Mouse (Mus musculus) erythroblast, embryonic 14.5 days (primary cell): ENCODE results near the gene Tmem131l. TPM values are rescaled to one million over a fixed set of nuclear protein-coding genes. Genes with fewer than 3 reads are reported as not detected.
A peak's percentile ranks its signal among the peaks of the same experiment; 100 is the strongest.

Source experiments
- H3K27me3 ChIP-seq: 2 replicates; pipeline ENCODE4 v1.6.1; 2012; ENCODE audit warnings: inconsistent platforms; ENCODE audit not compliant: control insufficient read depth
- H3K36me3 ChIP-seq: 2 replicates; pipeline ENCODE4 v1.6.1; 2012; ENCODE audit warnings: mild to moderate bottlenecking, inconsistent platforms; ENCODE audit not compliant: control insufficient read depth
- H3K4me1 ChIP-seq: 2 replicates; pipeline ENCODE4 v1.6.1; 2012; ENCODE audit warnings: inconsistent platforms; ENCODE audit not compliant: control insufficient read depth
- H3K4me3 ChIP-seq: replicated peaks from 2 replicates; pipeline ENCODE3; 2012; ENCODE audit warnings: moderate library complexity, mild to moderate bottlenecking, inconsistent platforms
- H3K9me3 ChIP-seq: 2 replicates; pipeline ENCODE4 v1.6.1; 2012; ENCODE audit warnings: low read length, inconsistent platforms, mixed read lengths; ENCODE audit not compliant: control insufficient read depth
- GATA1 ChIP-seq: IDR thresholded peaks from 2 replicates; pipeline ENCODE4 v1.6.1; 2012; ENCODE audit warnings: low read length, inconsistent platforms, mixed read lengths
- TAL1 ChIP-seq: IDR thresholded peaks from 3 replicates; pipeline ENCODE4 v1.6.1; 2012; ENCODE audit warnings: low read length, inconsistent platforms, mixed read lengths
- polyA plus RNA-seq: library from polyadenylated mRNA; stranded (reverse); fragments of >175 nt; gene quantifications from 2 replicates; pipeline ENCODE4 v1.2.3, GENCODE M21; 2012

Gene Tmem131l
- polyA plus RNA-seq, 1 experiment, result 9.3 TPM

DNA sequence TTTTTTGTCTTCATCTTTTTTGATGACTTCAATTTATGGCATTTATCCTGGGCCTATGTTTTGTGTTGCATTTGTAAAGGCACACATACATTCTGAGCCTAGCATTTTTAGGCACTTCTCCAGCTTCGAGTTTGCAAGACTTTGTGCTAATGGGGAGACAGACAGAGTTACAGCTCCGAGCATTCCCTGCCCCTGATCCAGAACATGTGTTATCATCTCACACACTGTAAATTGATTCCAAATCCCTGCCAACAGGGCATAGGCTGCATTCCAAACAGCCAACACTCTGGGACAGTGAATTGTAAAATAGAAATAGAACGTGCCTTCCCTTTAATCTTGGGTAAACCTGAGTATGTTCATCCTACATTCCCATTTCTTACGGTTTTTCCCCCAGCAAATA is 19.7 kb upstream of the Tmem131l start:
- H3K9me3 ChIP-seq, result peaks cover 5% of the 10 kb centered on the region; the same call in 1 of the 2 replicates
- TF ChIP-seq GATA1, result no peak
- TF ChIP-seq TAL1, result no peak
- no peaks in the 10 kb centered on the region for H3K4me1 ChIP-seq
- H3K27me3 ChIP-seq, result peaks cover 2% of the 10 kb centered on the region; the same call in 1 of the 2 replicates
- H3K36me3 ChIP-seq, result no peaks in the 10 kb centered on the region
- H3K4me3 ChIP-seq, result no peak overlapping the region

GRCm38 (mm10) chr3:84059261-84059660 is 19.3 kb upstream of the Tmem131l start:
- Histone ChIP-seq H3K4me1 (no peaks in the 10 kb centered on the region), H3K36me3 (no peaks in the 10 kb centered on the region), H3K27me3 (peaks cover 2% of the 10 kb centered on the region; the same call in 1 of the 2 replicates), H3K9me3 (peaks cover 5% of the 10 kb centered on the region; the same call in 1 of the 2 replicates), H3K4me3 (no peak overlapping the region)
- no peak for TF ChIP-seq GATA1

DNA sequence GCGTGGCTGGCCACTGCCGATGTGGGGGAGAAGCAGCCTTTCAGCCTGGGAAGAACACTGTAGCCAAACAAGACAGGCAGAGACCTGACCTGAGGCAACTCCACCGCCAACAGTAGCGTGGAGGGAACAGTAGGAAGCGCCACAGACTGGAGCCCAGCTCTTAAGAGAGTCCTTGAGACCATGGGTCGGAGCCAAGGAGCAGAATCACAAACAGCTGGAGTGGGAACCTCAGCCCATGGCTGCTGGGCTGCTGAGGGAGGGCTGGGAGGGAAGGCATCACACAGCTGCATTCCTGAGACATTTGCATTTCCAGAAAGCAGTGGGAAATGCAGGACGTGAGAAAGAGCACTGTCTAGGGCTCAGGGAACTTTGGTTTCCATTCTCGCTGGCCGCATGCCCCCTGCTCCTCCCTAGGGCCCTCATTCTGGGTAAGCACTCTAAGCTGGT is 8.8 kb upstream of the Tmem131l start:
- peaks cover 4% of the 10 kb centered on the region; the same call in 1 of the 2 replicates for H3K27me3 ChIP-seq
- no peaks in the 10 kb centered on the region for H3K36me3 ChIP-seq
- H3K9me3 ChIP-seq, result no peaks in the 10 kb centered on the region
- H3K4me3 ChIP-seq, result no peak overlapping the region
- peaks cover 12% of the 10 kb centered on the region for H3K4me1 ChIP-seq
- TF ChIP-seq GATA1 (no peak), TAL1 (no peak)

DNA sequence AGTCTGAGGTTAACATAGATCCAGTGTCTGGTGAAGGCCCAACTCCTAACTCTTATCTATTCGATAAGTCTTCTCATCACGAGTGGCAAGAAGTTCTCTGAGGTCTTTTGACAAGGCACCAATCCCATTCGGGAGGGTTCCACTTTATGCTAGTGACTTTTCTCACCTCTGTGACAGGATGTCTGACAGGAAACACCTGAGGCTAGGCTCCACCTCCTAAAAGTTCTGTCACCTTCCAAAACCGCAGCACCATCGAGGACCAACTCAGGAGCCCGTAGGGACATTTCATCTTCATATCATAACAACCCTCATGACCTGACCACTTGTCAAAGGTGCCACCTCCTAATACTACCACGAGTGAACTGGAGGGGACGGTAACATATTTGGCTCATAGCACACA is 6.2 kb upstream of the Tmem131l start:
- Histone ChIP-seq H3K9me3 (no peaks in the 10 kb centered on the region), H3K4me3 (no peak overlapping the region), H3K27me3 (peaks cover 4% of the 10 kb centered on the region; the same call in 1 of the 2 replicates), H3K36me3 (peaks cover 2% of the 10 kb centered on the region), H3K4me1 (peaks cover 32% of the 10 kb centered on the region)
- no peak for TF ChIP-seq GATA1
- TF ChIP-seq TAL1, result no peak

GRCm38 (mm10) chr3:84041739-84042138 is 1.8 kb upstream of the Tmem131l start:
- Histone ChIP-seq H3K27me3 (no peaks in the 10 kb centered on the region), H3K4me1 (peaks cover 66% of the 10 kb centered on the region), H3K36me3 (peaks cover 15% of the 10 kb centered on the region), H3K4me3 (peak overlapping the region; percentile 82), H3K9me3 (no peaks in the 10 kb centered on the region)
- peak; percentile 88 for TF ChIP-seq TAL1
- TF ChIP-seq GATA1, result peak; percentile 58; the same call in 1 of the 2 replicates

GRCm38 (mm10) chr3:84040476-84041082 is 604 bp upstream of the Tmem131l start:
- H3K9me3 ChIP-seq, result no peaks in the 10 kb centered on the region
- H3K4me1 ChIP-seq, result peaks cover 70% of the 10 kb centered on the region
- peaks cover 15% of the 10 kb centered on the region for H3K36me3 ChIP-seq
- TF ChIP-seq GATA1, result no peak
- no peak for TF ChIP-seq TAL1
- peak overlapping the region; percentile 82 for H3K4me3 ChIP-seq
- H3K27me3 ChIP-seq, result no peaks in the 10 kb centered on the region

DNA sequence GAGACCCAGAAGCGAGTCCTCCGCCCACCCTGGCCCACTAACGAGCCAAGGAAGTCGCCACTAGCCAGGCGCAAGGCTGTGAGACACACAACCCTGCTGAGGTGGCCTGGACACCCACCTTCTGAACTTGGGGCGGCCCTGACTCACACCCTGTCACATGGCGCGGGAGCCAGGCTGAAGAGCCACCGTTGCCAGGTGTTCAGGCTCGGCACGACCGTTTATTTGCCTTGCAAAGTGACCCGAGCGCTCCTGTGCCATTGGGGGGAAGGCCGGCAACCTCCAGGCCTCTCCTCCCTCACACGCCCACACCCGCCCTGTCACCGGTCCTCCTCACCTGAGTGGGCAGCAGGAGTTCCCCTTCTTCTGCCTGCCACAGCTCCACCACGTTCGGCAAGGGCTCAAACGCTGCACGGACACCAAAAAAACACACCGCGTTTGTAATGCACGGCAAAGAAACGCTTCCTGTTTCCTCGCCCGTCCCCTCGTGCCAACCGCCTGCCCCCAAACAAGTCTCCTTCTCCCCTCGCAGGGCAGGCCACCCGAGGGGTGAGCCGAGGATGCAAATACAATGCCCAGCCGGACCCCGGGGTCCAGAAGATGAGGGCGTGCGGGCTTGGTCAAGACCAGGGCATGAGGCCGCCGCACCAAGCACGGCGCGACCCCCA is 862 bp downstream of the Tmem131l start:
- H3K4me3 ChIP-seq, result peak overlapping the region; percentile 82
- peaks cover 85% of the 10 kb centered on the region for H3K4me1 ChIP-seq
- H3K36me3 ChIP-seq, result peaks cover 28% of the 10 kb centered on the region
- H3K9me3 ChIP-seq, result no peaks in the 10 kb centered on the region
- H3K27me3 ChIP-seq, result no peaks in the 10 kb centered on the region
- TF ChIP-seq GATA1 (no peak), TAL1 (no peak)

GRCm38 (mm10) chr3:84038126-84038525 is 1.8 kb downstream of the Tmem131l start:
- TF ChIP-seq GATA1, result no peak
- TF ChIP-seq TAL1, result no peak
- Histone ChIP-seq H3K36me3 (peaks cover 37% of the 10 kb centered on the region), H3K4me3 (peak overlapping the region; percentile 82), H3K9me3 (no peaks in the 10 kb centered on the region), H3K27me3 (no peaks in the 10 kb centered on the region), H3K4me1 (peaks cover 92% of the 10 kb centered on the region)

DNA sequence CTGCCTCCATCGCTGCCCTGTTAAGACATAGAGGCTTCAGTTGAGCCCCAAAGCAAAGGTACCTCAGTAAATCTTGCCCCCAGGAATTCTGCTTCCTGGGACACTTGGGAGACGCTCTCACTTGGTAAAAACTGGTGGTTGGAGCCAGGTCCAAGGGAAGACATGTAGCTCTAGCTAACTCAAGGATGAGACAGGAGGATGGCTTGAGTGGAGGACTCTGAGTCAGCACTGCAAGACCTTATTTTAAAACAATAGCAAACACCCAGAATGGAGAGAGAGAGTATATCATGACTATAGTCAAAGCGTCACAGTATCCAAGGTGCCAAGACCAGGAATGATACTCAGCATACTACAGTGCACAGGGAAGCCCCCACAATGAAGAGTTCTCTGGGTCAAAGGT is 2.4 kb downstream of the Tmem131l start:
- Histone ChIP-seq H3K9me3 (no peaks in the 10 kb centered on the region), H3K4me3 (peak overlapping the region; percentile 82), H3K36me3 (peaks cover 42% of the 10 kb centered on the region), H3K4me1 (peaks cover 92% of the 10 kb centered on the region), H3K27me3 (no peaks in the 10 kb centered on the region)
- TF ChIP-seq TAL1 (no peak), GATA1 (no peak)
